Mouse (Mus musculus): ENCODE measurements around the gene Tsacc.

DNA sequence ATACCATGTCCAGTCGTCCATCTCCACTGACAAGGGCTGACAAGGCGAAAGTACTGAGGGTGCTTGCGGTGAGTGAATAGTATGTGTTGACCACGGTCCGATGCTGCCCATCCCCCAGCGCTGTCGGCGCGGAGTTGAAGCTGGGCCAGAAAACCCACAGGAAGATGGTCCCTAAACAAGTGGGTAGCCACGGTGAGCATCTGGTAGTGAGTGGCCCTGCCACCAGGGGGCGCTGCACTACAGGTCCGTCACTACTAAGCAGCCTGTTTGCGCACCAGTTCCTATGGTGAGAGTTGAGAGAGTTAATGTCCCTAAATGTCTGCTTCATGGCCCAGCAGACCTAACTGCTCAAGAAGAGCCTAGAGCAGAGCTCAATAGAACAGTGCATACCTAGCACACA is 51.0 kb downstream of the Tsacc start:
- no peak for TF ChIP-seq GATA1 (IDR thresholded peaks at IDR 0.05; ENCODE audit: borderline replicate concordance, low read length)
- no peak for TF ChIP-seq FLI1 (IDR thresholded peaks at IDR 0.05; ENCODE audit: low read length)

Data from megakaryocyte, embryonic 14.5 days (primary cell).